Mouse (Mus musculus) megakaryocyte, embryonic 14.5 days (primary cell): Measurements from ENCODE around the gene Zfp853. TPM values are rescaled to one million over a fixed set of nuclear protein-coding genes. Genes with fewer than 3 reads are reported as not detected.

Experiments used
- H3K27me3 ChIP-seq: replicated peaks from 2 replicates; pipeline ENCODE3; 2012; ENCODE audit warnings: inconsistent platforms
- H3K36me3 ChIP-seq: replicated peaks from 2 replicates; pipeline ENCODE3; 2012; ENCODE audit warnings: low read length, inconsistent platforms, mixed read lengths
- H3K4me1 ChIP-seq: 2 replicates; pipeline ENCODE4 v1.6.1; 2012; ENCODE audit warnings: inconsistent platforms
- H3K4me3 ChIP-seq: replicated peaks from 2 replicates; pipeline ENCODE3; 2012; ENCODE audit warnings: moderate library complexity, mild to moderate bottlenecking, inconsistent platforms
- H3K9me3 ChIP-seq: 2 replicates; pipeline ENCODE4 v1.6.1; 2012; ENCODE audit warnings: inconsistent platforms
- FLI1 ChIP-seq: IDR thresholded peaks from 2 replicates; pipeline ENCODE4 v1.6.1; 2012; ENCODE audit warnings: low read length, inconsistent platforms, mixed read lengths
- GATA1 ChIP-seq: IDR thresholded peaks from 3 replicates; pipeline ENCODE4 v1.6.1; 2012; ENCODE audit warnings: mixed read lengths, low read length, inconsistent platforms, borderline replicate concordance
- polyA plus RNA-seq: library from polyadenylated mRNA; stranded (reverse); fragments of >175 nt; gene quantifications from 2 replicates; pipeline ENCODE4 v1.2.3, GENCODE M21; 2012; ENCODE audit warnings: low replicate concordance; ENCODE audit not compliant: insufficient read depth

Gene Zfp853
- polyA plus RNA-seq, result 0.06 TPM in 1 of 2 replicates, not detected in the other

GRCm38 (mm10) chr5:143293404-143293803 is at the start of gene Zfp853:
Gene Zfp853 (minus strand): TSS chr5:143293623.
- TF ChIP-seq FLI1 (no peak), GATA1 (no peak)
- Histone ChIP-seq H3K36me3 (peaks cover 5% of the 10 kb centered on the region), H3K4me1 (peaks cover 31% of the 10 kb centered on the region), H3K4me3 (peak within 1 kb of the TSS; percentile 1), H3K9me3 (peaks cover 27% of the 10 kb centered on the region), H3K27me3 (peaks cover 71% of the 10 kb centered on the region)

GRCm38 (mm10) chr5:143339603-143340002 is 46.2 kb upstream of the Zfp853 start:
- H3K36me3 ChIP-seq, result no peaks in the 10 kb centered on the region
- no peak overlapping the region for H3K4me3 ChIP-seq
- peaks cover 15% of the 10 kb centered on the region for H3K4me1 ChIP-seq
- peaks cover 26% of the 10 kb centered on the region for H3K27me3 ChIP-seq
- H3K9me3 ChIP-seq, result peaks cover 19% of the 10 kb centered on the region
- TF ChIP-seq GATA1 (no peak), FLI1 (no peak)

- H3K4me1 ChIP-seq, result peaks cover 19% of the 10 kb centered on the region
- no peaks in the 10 kb centered on the region for H3K36me3 ChIP-seq
- H3K4me3 ChIP-seq, result no peak overlapping the region
- TF ChIP-seq GATA1 (no peak), FLI1 (no peak)
- H3K27me3 ChIP-seq, result peaks cover 22% of the 10 kb centered on the region
- H3K9me3 ChIP-seq, result 0 out of 2 replicates have a peak, but pooled peaks cover 3% of the 10 kb centered on the region
Observed at GRCm38 (mm10) chr5:143336559-143336958, 43.1 kb upstream of the Zfp853 start.

- Histone ChIP-seq H3K36me3 (no peaks in the 10 kb centered on the region), H3K4me3 (no peak overlapping the region)
Observed at GRCm38 (mm10) chr5:143335089-143335460, 41.7 kb upstream of the Zfp853 start.

DNA sequence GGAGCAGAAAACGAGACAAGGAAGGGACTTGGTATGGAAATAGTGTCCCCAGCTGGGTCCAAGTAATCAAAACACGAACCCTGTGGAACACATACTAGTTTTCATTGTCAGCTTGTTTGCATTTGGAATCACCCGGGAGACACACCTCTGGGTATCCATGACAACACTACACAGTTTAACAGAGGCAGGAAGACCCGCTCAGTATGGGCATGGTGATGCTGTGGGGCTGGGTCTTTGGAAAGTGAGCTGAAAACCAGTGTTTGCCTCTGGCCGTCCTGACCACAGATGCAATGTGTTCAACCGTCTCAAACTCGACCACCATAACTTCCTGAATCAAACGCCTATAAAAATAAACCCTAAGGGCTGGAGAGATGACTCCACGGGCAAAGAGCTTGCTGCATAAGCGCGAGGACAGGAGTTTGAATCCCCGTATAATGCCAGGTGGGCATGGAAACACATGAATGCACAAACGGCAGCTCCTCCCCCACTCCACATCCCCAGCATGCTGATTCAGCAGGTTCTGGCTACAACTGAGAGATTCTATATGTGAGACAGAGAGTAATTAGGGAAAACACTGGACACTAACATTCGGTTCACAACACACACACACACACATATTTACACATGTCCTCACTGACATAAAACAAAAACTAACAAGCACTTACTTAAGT is 41.1 kb upstream of the Zfp853 start:
- Histone ChIP-seq H3K27me3 (peaks cover 19% of the 10 kb centered on the region), H3K4me3 (peak overlapping the region; percentile 80), H3K9me3 (0 out of 2 replicates have a peak, but pooled peaks cover 3% of the 10 kb centered on the region), H3K36me3 (no peaks in the 10 kb centered on the region), H3K4me1 (peaks cover 27% of the 10 kb centered on the region)
- no peak for TF ChIP-seq FLI1
- TF ChIP-seq GATA1, result no peak

More at GRCm38 (mm10) chr5:143335089-143335460, 41.7 kb upstream of the Zfp853 start:
- Histone ChIP-seq H3K9me3 (0 out of 2 replicates have a peak, but pooled peaks cover 3% of the 10 kb centered on the region), H3K4me1 (peaks cover 22% of the 10 kb centered on the region), H3K27me3 (peaks cover 21% of the 10 kb centered on the region)
- TF ChIP-seq FLI1 (no peak), GATA1 (no peak)

DNA sequence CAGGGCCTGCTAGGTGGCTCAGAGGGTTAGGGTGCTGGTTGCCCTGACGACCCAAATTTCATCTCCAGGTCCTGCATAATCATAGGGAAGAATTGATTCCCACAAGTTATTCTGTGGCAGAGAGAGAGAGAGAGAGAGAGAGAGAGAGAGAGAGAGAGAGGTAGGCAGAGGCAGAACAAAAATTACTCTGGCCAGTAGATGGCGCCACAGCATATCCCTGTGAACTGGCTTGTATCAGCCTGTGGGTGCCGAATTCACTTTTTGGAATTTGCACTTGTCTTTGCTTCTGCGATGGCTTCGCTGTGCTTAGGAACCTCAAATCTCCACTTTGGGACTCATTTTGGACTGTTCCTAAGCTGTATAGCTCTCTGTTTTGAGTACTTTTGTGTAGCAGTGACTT is 40.4 kb upstream of the Zfp853 start:
- Histone ChIP-seq H3K4me1 (peaks cover 27% of the 10 kb centered on the region), H3K36me3 (no peaks in the 10 kb centered on the region), H3K4me3 (peak overlapping the region; percentile 80), H3K27me3 (peaks cover 17% of the 10 kb centered on the region), H3K9me3 (0 out of 2 replicates have a peak, but pooled peaks cover 3% of the 10 kb centered on the region)
- TF ChIP-seq FLI1, result no peak
- no peak for TF ChIP-seq GATA1

DNA sequence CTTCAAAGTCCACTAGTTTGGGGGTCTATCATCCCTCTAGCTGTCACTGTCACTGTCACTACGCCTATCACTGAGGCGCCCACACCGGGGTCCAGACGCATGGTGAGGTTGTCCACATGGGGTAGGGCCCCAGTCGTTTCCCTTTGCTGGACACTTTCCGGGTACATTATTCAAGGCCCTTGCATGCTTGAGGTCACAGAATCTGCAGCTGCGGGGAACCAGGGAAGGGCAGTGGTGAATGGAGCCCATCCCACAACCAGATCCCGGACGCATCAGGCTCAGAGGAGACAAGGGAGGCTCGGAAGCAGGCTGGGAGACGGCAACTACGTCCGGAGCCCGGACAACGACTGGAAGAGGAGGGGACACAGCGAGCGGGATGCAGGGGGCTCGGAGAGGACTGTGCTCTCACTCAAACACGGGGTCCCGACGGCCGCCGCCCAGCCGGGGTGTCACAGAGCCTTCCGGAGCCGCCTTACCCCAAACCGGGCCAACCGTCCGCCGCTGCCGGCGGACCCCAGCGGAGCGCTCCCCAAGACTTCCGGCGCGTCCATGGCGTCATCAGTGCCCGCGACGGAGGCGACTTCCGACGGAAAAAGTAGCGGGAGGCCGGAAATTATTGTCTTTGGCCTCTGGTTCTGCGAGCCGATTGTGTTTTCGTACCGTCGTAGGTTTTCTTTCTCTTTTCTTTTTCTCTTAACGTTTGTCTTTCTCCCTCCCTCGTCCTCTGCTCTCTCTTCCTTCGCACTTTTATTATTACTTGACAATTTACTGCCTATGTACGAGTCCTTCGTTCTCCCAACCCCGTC is 35.5 kb upstream of the Zfp853 start, which contains the start of gene Zdhhc4:
Gene Zdhhc4 (minus strand): TSS at position 567 of the 806 bp plus-strand sequence.
- H3K27me3 ChIP-seq, result no peaks in the 10 kb centered on the region
- no peaks in the 10 kb centered on the region for H3K9me3 ChIP-seq
- peaks cover 26% of the 10 kb centered on the region for H3K4me1 ChIP-seq
- peak within 1 kb of the TSS; percentile 99 for H3K4me3 ChIP-seq
- peaks cover 37% of the 10 kb centered on the region for H3K36me3 ChIP-seq
- TF ChIP-seq FLI1 (peak; percentile 76; the same call in 1 of the 2 replicates), GATA1 (no peak)

GRCm38 (mm10) chr5:143317288-143317610 is 23.8 kb upstream of the Zfp853 start:
- Histone ChIP-seq H3K9me3 (no peaks in the 10 kb centered on the region), H3K4me1 (peaks cover 38% of the 10 kb centered on the region), H3K36me3 (peaks cover 78% of the 10 kb centered on the region), H3K27me3 (no peaks in the 10 kb centered on the region), H3K4me3 (no peak overlapping the region)
- TF ChIP-seq GATA1 (no peak), FLI1 (no peak)

- TF ChIP-seq FLI1 (no peak), GATA1 (no peak)
- H3K36me3 ChIP-seq, result peaks cover 78% of the 10 kb centered on the region
- H3K4me3 ChIP-seq, result no peak overlapping the region
- peaks cover 42% of the 10 kb centered on the region for H3K4me1 ChIP-seq
- no peaks in the 10 kb centered on the region for H3K9me3 ChIP-seq
- H3K27me3 ChIP-seq, result no peaks in the 10 kb centered on the region
Observed at GRCm38 (mm10) chr5:143316605-143317287, 23.3 kb upstream of the Zfp853 start.
